Mouse (Mus musculus): ENCODE results near the gene Oxgr1. TPM values are rescaled to one million over a fixed set of nuclear protein-coding genes. Genes with fewer than 3 reads are reported as not detected.
"Not testable (repeated sequence)": the region's sequence is repeated elsewhere in the genome, so short reads cannot be mapped to it uniquely, and the experiment has no call there.

The Oxgr1 gene
- total RNA-seq (2021): not detected
- long read RNA-seq, experiment 1: 0 reads
- long read RNA-seq, experiment 2, partial matches to known transcripts: 1 of 2 reads
- long read RNA-seq, experiment 2, other reads (novel, unspliced or antisense): 0 of 2 reads

DNA sequence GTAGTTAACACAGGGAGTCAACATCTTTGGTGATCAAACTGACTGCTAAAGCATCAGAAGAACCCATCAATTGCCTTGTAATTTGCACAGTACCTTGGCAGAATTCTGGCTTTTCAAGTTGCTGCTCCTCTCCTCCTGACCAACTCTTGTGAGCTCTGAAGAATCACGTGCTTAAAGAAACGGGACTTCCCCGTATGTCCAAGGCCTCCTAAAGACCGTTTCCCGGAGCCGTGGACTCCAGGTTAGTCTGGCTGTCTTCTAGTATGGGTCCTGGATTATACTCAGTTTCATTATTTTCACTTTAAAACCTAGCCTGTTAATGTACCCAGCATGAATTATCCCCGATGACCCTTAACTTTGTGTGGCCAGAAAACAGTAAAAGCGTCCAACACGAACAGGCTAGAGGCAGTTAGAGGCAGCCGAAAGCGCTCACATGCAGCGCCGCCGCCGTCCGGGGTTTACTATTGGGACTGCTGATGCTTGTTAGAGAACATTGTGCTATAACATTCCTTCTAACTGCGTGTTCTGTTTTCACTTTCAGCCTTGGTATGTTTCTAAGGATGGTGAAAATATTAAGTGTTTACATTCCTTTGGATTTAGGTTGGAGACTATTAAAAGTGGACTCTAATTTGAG, at the start of gene Oxgr1:
Gene Oxgr1 (minus strand): TSS at position 249 of the 634 bp plus-strand sequence.
- DNase-seq: no peak

DNA sequence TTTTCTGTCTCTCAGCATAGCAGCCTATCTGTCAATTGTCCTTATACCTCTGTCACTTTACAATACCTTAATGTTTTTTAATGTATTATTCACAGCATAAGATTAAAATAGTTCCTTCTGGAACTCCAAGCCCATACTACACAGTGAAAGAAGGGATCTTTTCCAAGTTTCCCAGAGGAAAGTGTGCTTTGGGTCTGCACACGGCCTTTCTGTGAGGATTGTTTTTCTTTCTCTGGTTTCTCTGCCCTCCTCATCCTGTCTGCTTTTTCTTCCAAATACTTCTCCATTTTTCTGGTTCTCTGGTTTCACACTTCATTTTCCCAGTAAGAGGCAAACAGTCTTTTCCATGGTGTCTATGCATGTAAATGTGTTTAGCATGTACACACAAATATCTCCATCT, 48.2 kb upstream of the Oxgr1 start:
- DNase-seq: no peak

DNA sequence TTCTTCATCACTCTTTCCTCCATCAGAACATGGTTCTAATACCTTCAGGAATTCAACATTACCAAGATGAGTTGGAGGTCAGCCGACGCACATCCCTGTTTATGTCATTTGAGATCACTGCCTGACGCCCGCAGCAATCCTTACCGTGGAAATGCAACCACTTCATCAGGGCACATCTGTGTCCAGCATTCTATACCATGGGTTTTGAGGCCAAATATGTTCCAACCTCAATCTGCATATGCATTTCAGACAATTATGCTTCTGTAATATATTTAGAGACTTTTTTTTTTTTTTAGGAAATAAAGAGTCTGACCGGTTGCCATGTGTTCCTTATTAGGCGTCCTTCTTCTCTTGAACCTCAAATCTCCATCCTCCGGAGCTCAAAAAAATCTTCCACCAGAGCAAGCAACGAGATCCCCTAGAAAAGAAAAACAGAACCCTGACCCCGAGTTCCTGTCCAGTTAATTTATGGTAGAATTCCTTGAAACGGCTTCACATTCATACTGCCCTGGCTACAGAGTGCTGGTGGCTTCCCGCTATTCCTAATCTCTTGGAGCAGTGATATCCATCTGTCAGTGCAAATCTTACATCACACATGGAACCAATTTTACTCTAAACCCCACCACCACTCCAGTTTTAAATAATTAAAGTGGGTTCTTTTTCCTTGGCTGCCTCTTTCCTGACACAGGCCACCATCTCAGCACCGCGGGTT, 47.6 kb upstream of the Oxgr1 start:
- no peak for DNase-seq

DNA sequence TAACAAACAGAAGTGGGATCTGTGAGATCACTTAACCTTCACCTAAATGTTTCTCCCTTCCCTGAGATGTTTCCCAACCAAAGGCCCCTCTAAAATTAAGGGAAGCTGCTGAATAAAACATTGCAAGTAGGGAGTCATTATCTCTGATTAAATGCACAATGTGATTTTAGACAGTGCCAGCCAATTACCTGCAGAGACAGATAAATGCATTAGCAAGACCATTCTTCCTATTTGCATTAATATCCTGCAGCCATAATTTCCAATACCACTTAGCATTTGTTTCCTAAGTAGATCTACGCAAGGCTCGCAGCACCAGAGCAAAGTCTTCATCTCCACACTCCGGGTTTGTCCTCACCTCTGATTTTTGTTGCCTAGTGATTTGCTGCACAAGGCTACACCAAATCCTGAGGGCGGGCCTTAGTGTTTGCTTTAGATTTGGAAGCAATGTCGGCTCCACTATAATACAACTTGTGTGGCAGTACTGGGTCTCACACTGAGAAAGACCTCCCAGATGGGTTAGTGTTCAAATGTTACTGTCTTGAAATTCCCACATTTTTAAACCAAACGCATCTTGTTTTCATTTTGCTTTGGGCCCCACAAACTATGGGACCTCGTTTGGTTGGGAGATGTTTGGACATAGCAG, 46.9 kb upstream of the Oxgr1 start:
- DNase-seq: no peak

DNA sequence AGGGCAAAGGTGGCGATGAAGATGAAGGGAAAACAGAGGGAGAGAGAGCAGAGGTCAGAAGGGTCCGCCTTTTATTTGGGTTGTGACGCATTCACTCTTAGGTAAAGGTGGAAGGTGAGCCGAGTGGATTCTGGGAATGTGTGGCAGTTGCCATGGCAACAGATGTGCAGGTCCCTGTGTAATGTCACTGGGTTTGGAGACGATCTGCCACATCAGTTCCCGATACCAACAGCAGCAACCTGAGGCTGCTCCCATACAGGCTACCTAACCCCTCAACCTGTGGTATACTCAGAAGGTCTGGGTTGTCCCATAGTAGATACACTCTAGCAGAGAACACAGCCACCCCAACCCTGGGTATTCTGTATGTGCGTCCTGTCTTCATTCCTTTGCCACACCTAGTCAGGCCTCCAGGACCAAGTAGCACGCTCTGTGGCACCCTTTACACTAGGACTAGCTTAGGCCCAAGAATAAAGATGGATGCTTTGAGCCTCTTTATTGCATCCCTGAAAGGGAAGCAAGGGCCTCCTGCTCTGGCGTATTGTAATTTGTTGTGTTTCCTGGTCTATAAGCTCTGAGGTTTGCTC, 41.9 kb upstream of the Oxgr1 start:
- no peak for DNase-seq

DNA sequence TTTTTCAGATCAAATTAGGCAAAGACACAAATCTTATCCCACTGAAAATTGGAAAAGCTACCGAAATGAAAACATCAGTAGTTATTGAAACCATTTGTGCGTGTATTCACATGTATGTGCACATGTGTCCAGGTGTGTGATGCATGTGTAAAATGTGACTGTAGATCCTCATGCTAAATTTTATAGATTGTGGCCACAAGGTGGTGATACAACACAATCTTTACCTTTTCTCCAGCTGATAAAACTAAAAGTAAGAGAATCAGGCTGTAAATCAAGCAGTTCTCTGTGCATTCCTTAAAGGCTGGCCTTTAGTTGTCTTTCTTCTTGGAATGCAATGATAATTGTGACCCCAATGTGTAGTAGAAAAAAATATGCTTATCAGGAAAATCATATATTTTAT, 34.0 kb upstream of the Oxgr1 start:
- peak; percentile 29 for DNase-seq

DNA sequence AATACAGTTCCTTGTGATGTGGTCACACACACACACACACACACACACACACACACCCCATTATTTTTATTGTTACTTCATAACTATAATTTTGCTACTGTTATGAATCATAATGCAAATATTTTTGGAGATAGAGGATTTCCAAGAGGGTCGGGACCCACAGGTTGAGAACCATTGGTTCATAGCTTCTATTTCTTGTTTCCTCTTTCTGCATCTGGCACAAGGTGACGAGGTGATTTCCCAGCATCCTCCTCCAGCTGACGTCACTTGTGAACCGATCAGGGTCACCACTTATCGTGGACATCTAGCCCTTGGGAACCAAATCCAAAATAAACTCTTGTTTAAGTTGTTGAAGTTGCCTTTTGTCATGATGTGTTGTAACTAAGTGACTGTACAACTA, 33.5 kb upstream of the Oxgr1 start:
- no peak for DNase-seq

DNA sequence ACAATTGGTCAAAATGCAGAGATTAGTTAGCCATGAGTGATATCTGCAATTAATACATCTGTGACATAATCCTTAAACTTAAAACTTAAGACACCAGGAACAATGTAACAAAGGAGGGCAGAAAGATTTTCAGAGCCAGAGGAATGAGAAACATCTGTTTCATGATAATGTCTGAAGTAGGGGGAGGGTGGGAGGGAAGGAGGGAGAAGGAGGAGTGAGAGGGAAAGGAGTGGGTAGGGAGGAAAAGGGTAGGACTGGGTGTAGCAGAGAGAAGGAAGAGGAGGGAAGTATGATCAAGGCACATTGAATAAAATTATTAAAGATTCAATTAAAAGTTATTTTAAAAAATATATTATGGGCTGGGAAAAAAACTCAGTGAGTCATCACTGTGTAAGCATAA, 32.0 kb upstream of the Oxgr1 start:
- no peak for DNase-seq

DNA sequence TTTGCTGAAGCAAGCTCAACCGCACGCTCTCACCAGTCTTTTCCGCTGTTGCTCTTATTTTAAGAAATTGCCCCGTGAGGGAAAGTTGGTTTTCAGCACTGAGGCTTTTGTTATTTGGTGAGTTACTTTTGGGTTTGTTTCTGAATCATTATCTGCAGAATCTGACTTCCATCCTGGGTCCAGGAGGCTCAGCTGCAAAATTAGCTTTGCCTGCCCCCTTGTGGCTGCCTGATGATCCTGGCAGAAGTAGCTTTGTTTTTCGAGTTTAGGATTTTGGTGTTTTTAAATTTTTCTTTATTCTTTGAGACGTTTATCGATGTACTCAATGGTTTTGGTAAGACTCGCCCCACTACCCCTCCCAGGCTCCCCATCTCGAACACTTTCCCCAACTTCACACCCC, 18.9 kb upstream of the Oxgr1 start:
- DNase-seq: peak; percentile 78

DNA sequence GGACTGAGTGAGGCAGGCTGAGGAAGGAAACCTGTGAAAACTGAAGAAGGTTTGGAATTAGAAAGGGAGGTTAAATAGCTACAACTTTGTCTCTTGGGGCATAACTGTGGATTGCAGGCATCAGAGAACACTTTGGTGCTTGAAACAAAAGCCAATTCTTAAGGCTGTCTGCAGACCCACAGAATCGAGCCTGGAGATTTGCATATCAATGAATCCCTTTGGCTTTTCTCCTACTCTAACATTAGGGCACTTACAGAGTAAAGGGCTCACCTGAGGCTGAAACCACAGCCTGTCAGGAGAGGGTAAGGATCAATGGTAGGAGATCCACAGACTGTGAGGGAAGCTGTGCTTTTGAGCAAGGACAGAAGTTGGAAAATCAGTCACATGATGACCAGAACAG, 8.8 kb downstream of the Oxgr1 start:
- DNase-seq: no peak

DNA sequence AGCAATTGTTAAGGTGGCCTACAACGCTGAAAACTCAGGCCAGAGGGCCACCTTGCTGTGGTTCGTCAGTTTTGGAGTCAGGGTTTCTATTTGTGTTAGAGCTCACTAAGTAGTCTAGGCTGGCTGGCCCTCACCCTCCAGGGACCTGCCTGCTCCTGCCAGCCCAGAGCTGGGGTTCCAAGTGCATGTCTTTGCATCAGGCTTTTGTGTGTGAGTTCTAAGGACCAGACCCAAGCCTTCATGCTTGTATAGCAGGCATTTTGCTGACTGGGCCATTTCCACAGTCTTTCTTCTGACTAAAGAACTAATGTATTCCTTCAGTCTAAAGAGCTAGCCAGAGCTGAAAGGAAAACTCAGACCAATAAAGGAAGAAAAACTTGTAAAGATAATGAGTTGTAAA, 22.3 kb downstream of the Oxgr1 start:
- no peak for DNase-seq

DNA sequence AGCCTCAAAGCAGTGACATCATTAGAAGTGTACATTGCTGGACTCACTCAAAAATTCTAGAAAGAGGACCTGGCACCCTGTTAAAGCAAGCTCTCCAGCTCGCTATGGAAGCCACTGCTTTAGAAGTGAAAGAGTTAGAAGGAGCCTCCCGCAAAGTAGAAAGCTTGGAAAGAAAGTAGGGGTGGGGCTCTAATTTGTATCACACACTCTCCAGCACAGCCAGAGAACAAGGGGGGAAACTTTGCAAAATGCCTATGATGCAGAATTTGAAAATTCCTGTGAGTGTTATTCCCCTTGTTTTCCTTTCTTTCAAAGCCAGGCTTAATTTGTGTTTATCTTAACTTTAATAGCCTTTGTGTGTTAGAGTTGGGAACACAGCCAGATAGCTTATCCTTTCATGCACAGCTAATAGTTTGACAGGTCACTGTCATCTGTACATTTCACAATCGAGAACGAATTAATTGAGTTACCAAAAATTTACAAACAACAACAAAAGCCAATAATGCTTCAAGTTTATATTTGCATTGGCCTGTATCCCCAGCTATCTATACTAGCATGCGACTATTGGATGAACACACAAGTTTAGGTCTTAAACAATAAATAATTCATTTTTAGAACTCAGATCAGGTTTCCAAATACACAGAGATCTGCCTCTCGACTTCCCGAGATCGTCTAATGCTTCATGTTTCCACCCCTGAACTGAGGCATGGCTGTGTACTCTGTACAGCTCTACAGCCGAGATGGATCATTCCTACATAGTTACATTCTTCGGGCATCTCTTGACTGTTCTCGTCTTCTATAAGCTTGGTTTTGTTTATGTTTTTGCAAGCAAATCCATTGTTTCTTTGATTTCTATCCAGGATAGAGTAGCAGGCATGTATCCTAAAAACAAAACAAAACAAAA, 32.0 kb downstream of the Oxgr1 start:
- DNase-seq: no peak

DNA sequence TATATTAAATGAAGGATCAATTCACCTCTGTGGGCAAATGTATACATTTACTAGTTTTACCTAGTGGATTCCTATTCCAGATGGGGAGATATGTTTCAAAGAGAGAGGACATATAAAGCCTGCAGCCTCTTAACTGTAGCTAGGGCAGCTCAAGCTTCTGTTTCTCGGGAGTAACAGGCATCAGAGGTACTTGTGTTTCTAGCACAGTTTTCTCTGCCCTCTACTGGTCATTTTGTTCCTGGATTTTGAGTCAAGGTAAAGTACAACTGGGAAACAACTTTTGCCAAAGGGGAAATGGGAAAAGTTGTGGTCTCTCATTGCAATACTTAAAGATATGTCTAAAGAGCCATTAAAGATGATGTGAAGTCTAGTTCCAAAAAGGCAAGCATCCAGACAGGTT, 37.1 kb downstream of the Oxgr1 start:
- DNase-seq: no peak

DNA sequence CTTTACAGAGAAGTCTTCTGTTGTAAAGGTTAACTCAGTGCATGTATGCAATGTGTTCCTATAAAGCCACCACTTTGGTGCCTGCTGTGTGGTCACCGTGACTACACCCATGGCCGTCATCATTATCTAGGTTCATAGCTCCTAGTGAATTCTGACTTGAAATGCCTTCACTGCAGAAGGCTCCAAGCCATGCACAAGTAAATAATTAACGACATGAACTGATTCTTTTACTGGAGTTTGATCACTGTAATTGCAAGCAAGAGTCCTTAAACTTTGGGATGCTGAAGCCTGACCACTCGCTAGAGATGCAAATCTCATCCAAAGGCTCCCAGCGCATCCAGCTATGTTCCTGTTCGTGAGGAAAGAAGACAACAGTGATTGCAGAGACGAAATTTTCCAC, 38.6 kb downstream of the Oxgr1 start:
- no peak for DNase-seq

DNA sequence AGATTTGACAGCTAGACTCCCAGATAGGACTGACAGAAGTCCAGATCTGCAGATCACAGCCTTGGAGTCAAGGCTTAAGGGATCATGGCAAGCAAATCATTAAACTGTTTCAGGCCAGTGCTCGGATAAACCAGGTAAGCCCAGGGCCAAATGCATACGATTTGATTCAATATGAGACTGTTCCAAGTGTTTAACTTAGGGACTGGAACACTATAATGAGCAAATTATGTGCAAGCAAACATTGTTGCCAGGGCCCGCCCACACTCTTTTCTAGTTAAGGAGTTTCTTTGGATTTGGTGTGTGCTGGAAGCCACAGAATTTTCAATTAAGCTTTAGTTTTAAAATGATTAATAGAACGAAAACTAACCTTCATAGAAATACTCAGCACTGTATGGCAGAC, 39.6 kb downstream of the Oxgr1 start:
- DNase-seq: no peak

DNA sequence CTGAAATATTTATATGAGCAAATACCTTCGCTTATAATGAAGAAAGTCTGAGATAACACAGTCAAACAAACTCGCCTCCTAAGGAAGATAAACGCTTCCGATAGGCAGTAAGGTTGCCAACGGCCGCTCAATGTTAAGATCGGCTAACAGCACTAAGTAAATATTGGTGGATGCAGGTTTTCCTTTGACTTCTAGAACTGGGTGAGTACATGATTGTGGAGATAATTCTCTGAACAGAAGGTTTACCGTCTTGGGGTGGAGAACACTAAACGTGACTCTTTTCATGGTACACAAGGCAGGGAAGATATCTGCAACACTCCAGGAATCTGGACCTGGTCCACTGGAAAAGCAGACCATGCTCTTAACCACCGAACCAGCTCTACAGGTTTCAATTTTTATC, 52.6 kb downstream of the Oxgr1 start:
- no peak for DNase-seq

DNA sequence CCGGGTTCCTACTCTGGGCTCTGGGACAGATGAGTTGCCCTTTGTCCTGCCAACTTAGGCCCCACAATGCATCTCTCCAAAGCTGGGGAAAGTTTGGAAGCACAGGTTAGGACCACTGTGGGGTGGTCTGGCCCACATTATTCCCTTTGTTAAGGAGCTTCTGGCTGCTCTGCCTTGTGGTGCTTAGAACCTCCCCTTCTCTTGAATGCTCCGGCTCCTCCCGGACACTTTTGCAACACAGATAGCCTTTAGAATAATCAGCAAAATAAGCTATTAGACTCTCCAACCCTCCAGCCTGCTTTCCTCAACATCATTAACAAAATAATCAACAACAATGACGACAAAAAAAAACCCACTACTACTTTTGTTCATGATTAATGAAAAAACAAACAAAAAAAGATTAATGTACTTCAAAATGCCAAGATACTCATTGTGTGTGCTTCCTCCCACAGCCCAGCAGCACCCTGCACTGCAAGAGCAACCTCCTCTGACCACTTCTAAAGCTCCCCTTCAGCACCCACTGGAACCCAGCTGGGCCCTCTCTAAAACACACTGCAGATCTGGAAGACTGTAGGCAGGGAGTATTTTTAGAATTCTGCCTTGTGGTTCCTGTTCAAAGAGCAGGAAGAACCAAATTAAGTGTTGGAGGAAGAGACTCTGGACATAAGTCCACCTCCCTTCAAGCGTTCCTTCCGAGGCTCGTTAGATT, 53.1 kb downstream of the Oxgr1 start:
- no peak for DNase-seq

DNA sequence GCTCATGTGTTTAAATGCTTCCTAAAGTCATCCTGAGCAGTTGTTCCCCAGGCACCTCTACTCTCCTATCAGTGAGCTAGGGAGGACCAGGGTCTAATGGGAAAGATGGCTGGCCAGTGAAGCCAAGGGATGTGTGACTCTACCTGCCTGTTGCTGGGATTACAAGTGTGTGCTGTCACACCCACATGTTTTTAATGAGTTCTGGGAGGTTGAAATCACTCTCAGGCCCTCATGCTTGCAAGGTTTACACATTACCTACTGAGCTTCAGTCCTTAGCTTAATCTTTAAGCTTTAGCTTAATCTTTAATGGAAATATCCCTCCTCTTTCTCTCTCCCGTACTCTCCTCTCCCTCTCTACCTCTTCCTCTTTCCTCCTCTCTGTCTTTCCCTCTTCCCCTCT, 55.0 kb downstream of the Oxgr1 start:
- no peak for DNase-seq

DNA sequence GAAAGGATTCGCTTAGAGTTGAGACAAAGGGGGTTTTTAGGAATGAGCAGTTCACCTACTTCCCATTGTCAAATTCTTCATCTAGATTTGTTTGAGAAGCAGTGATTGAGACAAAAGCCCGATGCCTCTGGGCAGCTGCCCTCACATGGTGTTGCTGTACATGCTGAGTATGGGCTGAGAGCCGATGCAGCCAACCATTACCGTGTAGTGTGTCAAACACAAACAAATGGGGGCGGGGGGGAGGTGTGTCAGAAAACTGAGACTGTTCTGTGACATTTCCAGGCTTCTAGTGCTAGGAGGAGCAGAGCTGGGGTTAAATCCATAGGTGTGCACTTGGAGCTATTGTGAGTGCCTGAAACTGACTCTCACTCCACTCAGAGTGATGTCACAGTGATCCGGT, 55.5 kb downstream of the Oxgr1 start:
- DNase-seq: no peak

DNA sequence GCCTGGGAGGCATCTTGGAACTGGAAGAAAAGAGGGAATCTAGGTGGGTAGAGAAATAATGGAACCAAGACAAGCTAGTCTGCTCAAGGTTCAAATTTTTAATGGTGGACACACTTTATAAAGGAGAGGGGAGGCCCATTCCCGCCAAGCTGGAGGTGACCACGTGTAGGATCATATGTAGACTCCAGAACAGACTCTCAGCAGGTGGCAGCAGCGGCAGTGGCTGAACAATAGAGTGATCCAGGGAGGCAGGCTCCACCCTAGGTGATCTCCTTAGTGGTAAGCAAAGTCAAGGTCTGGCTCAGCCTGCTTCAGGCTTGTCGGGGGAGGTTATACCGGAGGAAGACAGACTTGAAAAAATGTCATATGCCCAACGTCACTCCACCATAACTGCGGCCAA, 55.9 kb downstream of the Oxgr1 start:
- not testable (repeated sequence) for DNase-seq

DNA sequence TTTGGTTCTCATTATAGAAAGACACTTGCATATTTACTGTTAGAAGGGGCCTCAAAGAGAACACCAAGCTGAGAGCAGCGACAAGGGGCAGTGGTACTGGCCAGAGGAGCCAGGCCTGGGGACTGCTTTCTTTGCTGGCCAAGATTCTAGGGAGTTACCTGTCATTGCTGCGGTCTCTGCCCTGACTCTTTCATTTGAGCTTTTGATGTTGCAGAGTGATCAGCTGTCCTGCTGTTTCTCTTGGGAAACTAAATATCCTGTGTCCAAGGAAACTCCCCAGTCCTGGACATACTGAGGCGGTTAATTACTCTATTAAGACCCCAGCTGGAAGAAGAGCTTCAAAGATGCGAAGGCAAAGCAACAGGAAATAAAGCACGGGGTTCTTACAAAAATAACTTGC, 60.9 kb downstream of the Oxgr1 start:
- no peak for DNase-seq

Data from adrenal gland, postnatal 10 days (tissue).